Mouse (Mus musculus) 3T3-L1 (cell line): ENCODE results near the gene Pde6h.

Source experiments
- DNase-seq: peaks from one replicate; pipeline ENCODE4 v3.0.0-alpha.2; 2015; ENCODE audit warnings: low read depth, low spot score

The Pde6h gene

DNA sequence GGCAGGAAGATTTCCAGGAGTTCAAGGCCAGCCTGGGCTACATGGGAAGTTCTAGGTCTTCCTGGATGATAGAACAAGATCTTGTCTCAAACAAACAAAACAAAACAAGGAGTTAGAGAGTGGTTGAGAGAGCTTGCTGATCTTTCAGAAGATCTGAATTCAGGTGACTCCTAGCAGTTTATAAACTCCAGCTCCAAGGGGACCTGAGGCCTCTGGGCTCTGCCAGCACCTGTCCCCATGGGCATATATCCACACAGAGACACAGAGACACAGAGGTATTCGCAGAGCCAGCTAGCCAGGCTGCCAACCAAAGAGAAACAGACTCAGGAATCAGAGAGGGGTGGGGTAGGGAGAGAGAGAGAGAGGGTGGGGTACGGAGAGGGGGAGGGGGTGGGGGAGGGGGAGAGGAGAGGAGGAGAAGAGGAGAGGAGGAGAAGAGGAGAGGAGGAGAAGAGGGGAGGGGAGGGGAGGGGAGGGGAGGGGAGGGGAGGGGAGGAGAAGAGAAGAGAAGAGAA lies 10.8 kb upstream of the Pde6h start:
- no peak for DNase-seq

DNA sequence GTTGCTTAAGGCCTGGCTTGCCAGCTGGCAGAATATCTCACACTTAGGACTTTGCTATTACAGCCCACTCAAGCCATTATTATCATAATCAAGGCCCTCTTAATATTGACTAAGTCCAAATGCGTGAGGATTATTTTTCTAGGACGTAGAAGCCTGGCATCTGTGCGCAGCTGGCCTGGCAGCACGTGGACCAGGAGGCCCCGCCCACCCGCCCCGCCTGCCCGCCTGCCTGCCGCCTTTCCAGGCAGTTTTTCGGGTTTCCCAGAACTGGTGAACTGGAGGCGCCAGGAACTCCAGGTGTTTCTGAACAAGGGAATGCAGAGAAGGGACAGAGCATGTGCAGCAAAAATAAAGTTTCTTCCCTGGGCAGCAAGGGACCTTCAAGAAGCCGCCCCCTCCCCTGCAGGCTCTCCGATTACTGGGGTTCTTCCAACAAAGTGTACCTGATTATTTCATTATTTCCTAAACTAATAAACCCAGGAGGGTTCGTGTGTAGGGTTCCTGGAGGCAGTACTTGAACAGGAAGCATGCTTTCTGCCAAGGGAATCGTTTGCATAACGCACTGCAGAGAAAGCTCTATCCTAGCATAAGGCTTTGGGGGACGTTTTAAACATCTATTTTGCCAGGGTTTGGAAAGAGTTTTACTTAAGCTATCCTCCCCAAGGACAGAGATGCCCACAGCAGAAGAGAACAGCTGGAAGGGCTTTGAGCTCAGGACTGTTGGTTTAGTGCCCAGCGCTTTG lies 10.1 kb upstream of the Pde6h start:
- no peak for DNase-seq

- no peak for DNase-seq
Observed at GRCm38 (mm10) chr6:136914234-136914633, 9.4 kb upstream of the Pde6h start.

DNA sequence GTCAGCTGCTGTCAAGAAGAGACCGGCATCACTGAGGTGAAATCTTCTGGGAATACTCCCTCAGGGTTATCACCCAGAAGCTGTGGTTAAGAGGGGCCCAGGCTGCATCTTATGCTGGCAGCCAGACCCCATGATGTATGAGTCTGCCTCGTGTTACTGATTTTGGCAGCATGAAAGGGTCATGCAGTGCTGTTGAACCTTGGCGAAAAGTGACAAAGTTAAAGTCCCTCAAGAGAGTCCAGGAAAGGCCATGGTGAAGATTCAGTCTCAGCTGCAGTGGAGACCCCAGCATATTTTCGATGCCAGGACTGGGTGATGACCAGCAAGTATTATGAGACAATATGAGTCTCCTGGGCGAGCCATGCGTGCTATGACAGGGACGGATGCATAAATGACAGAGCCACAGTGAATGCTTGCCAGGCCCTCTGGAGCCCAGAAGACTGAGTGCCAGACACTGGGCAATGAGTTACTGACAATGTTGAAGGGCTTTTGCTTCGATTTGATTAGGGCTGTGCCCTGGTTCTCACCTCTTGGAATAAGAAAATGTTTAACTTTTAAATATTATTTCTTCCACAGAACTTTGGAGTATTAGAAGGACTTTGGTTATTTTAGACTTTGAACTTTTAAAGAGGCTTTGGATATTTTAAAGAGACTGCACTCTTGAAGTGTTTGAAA lies 7.8 kb upstream of the Pde6h start:
- no peak for DNase-seq

- DNase-seq: no peak
Observed at GRCm38 (mm10) chr6:136917885-136918284, 5.7 kb upstream of the Pde6h start.

DNA sequence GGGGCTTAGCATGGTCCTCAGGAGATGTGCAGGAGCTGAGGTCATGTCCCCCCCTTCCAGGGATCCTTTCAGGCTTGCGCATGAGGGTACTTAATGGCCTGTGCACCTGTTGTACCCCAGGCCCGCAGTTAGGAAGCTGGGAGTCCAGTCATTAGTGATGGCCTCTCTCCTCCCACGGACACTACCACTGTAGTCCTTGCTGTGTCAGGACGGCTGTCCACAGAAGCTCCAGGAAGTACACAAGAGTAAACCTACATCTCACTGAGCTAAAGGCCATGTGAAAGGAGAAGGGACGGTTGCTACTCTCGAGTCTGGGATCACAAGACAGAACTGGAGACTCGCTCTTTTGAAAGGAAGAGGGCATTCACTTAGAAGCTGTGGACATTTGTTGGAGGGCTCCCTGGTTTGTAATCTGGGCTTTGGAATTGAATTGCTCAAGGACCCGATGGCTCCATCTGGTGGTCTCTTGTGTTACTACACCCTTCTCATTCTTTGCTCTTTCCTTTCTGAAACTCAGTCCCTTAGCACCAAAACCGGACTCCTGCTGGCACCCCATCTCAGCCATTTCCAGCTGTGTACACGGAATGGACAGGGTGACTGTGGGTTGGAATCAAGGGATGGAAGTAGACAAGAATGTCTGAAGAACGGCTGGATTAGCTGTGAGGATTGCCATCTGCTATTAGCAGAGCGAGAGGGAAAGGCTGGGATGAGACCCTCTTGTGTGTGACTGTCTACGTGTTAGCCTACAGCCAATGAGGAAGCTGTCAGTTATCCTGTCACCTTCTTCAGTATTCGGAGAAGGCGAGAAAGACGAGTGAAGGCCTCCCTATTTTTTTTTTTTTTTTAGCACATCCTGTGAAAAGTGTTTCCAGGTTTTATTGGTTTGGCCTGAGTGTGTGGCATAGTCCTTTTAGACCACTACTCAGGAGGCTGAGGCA lies 3.0 kb upstream of the Pde6h start:
- peak; percentile 88 for DNase-seq

DNA sequence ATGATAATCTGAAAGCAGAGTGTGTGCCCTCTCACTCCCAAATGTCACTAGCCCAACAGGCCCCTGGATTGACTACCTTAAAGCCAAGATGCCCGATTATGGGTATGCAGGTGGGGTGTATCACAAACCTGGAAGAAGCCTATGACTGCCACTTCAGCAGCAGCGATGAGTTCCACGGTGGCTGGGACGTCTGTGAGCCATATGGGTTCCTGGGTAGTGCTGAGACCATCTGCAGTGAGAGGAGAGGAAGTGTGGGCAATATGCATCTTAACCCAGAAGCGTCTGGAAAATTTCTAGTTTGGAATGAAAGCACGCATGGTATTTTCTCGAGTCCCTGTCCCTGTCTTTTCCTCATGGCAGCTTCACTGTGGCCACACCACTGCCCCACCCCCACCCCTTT lies 2.0 kb upstream of the Pde6h start:
- DNase-seq: no peak

- DNase-seq: no peak
Observed at GRCm38 (mm10) chr6:136922080-136922479, 1.6 kb upstream of the Pde6h start, which contains the start of gene Erp27. Erp27 (minus strand) TSS chr6:136922180.

GRCm38 (mm10) chr6:136922871-136923270 lies 761 bp upstream of the Pde6h start:
- no peak for DNase-seq

GRCm38 (mm10) chr6:136925049-136925448 lies 1.4 kb downstream of the Pde6h start:
- no peak for DNase-seq

DNA sequence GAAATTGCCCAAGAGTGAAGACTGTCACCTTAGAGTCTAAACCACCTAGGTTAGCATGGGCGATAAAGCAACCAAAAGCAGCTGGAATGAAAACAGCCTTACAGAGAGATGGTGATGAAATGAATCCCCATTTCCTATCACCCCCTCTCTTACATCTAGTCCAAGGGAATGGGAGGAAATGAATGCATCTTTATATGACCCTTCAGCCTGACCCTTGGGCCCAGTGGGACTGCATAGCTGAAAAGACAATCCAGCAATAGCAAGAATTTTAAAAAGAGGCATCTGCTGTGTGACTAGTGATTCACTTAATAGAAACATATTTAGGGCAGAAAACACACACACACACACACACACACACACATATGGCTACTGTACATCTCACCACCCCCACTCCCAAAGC lies 4.0 kb downstream of the Pde6h start:
- DNase-seq: no peak

GRCm38 (mm10) chr6:136930677-136931076 lies 7.0 kb downstream of the Pde6h start:
- no peak for DNase-seq

GRCm38 (mm10) chr6:136931246-136931645 lies 7.6 kb downstream of the Pde6h start:
- DNase-seq: no peak

GRCm38 (mm10) chr6:136934068-136934467 lies 10.4 kb downstream of the Pde6h start:
- DNase-seq: no peak

- DNase-seq: no peak
Observed at GRCm38 (mm10) chr6:136935233-136935632, 11.6 kb downstream of the Pde6h start.

- DNase-seq: no peak
Observed at GRCm38 (mm10) chr6:136936361-136936760, 12.7 kb downstream of the Pde6h start.

DNA sequence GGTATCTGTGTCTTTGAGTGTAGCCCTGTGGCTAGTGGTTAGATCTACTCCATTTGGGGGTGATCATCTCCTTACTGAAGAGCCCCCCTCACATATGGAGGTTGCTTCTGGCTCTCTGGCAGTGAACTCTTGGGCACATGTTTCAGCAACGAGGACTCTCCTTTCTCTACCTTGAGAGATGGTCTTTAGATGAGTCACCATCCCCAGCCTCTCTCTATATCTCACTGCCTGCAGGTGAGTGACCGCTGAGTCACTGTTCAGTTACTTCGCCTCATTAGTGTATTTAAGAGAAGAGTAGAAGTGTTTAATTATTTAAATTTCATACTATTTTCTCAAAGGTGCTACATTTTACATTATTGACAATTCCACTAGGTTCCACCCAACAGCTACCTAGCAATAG lies 13.5 kb downstream of the Pde6h start:
- no peak for DNase-seq

DNA sequence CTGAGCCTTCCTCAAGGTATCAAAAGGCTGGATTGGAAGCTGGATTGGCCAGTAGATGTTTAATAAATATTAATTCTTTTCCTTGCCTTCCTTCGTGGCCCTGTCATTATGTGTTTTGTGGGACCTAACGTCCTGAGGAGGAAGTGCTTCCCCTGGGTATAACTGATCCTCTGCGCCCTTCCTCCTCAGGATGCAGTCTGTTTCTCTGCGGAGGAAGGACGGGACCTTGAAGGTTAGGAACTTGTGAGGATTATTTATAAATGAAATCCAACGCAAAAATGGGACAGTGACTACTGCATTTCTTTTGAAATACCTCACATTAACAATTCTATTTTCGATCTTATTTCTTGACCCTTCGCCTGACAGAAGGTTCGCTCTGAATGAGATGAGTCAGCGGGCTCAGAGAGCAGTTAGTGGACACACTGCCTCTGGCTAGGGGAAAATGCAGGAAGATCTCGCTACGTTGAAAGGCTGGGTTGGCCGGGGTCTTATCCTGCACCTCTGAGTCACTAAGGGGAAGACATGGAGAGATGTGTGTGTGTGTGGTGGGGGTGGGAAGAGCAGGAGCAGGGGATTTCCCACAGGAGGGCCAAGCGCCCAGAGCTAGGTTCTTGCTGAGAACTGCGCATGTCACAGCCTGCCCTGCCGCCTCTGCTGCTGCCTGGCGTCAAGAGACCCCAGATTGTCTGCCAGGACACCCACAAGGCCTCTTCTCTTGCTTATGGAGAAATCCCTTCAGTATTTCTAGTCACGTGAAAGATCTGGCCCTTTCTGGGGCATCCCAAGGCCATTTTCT lies 14.9 kb downstream of the Pde6h start:
- DNase-seq: peak; percentile 97

DNA sequence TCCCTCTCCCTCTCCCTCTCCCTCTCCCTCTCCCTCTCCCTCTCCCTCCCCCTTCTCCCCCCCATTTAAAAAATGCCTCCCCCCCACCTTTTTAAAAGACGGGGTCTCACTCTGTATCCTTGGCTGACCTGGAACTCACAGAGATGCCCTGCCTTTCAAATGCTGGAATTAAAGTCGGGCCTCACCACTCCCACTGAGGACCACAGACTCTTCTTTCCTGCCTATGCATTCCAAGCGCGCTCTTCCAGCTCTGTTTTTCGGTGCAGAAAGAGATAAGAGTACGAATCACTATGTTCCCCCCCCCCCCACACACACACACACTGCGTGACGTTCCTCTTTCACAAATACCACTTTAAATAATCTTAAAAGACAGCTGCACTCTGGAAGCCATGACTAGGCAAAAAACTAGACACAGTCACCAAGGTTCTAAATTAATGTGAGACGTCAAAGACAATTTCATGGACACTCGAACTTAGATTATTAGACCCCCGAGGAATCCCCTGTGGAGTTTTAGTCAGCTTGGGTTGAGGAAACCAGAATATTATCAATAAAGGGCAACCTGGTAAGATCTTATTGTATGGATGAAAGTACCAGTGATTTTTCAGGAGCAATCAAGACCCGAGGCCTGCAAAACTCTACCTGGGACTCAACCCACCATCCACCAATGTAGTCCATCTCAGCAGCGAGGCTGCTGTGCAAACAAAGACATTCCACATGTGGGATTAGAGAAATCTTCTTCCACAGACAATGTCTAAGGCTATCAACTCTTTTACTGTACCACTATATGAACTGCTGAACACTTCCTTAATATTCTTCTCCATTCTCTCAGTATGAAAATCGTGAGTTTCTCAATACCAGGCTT lies 15.9 kb downstream of the Pde6h start:
- peak; percentile 61 for DNase-seq
